Mouse (Mus musculus): Measurements from ENCODE around the gene Bbc3. TPM values are rescaled to one million over a fixed set of nuclear protein-coding genes. Genes with fewer than 3 reads are reported as not detected.
A peak's percentile ranks its signal among the peaks of the same experiment; 100 is the strongest.
"Not testable (repeated sequence)": the region's sequence is repeated elsewhere in the genome, so short reads cannot be mapped to it uniquely, and the experiment has no call there.

The Bbc3 gene
- total RNA-seq, 2 experiments from 2014 or later = 1.1 to 1.3 TPM

GRCm38 (mm10) chr7:16287791-16288190 lies 20.4 kb upstream of the Bbc3 start:
- ATAC-seq (replicated peaks; ENCODE audit: poor library complexity, severe bottlenecking) = no peak

GRCm38 (mm10) chr7:16294346-16294745 lies 13.8 kb upstream of the Bbc3 start:
- ATAC-seq (replicated peaks; ENCODE audit: poor library complexity, severe bottlenecking) = peak; percentile 37

- peak; percentile 76 for ATAC-seq (replicated peaks; ENCODE audit: poor library complexity, severe bottlenecking)
These were observed 13.4 kb upstream of the Bbc3 start for GRCm38 (mm10) chr7:16294837-16295236.

GRCm38 (mm10) chr7:16295321-16295900 lies 12.8 kb upstream of the Bbc3 start:
- ATAC-seq (replicated peaks; ENCODE audit: poor library complexity, severe bottlenecking) = peak; percentile 51

- ATAC-seq (replicated peaks; ENCODE audit: poor library complexity, severe bottlenecking) = no peak
These were observed 12.0 kb upstream of the Bbc3 start for GRCm38 (mm10) chr7:16296146-16296545.

GRCm38 (mm10) chr7:16296766-16297390 lies 11.3 kb upstream of the Bbc3 start:
- peak; percentile 54 for ATAC-seq (replicated peaks; ENCODE audit: poor library complexity, severe bottlenecking)

- ATAC-seq (replicated peaks; ENCODE audit: poor library complexity, severe bottlenecking) = no peak
These were observed 10.6 kb upstream of the Bbc3 start for GRCm38 (mm10) chr7:16297616-16298015.

- no peak for ATAC-seq (replicated peaks; ENCODE audit: poor library complexity, severe bottlenecking)
These were observed 9.3 kb upstream of the Bbc3 start for GRCm38 (mm10) chr7:16298927-16299326.

- ATAC-seq (replicated peaks; ENCODE audit: poor library complexity, severe bottlenecking) = peak; percentile 51
These were observed 8.7 kb upstream of the Bbc3 start for GRCm38 (mm10) chr7:16299419-16300035.

GRCm38 (mm10) chr7:16307141-16307540 lies 1.1 kb upstream of the Bbc3 start:
- not testable (repeated sequence) for ATAC-seq (replicated peaks; ENCODE audit: poor library complexity, severe bottlenecking)

GRCm38 (mm10) chr7:16308555-16309317 lies 543 bp downstream of the Bbc3 start:
- ATAC-seq (replicated peaks; ENCODE audit: poor library complexity, severe bottlenecking) = peak; percentile 34

- ATAC-seq (replicated peaks; ENCODE audit: poor library complexity, severe bottlenecking) = peak; percentile 19
These were observed 1.3 kb downstream of the Bbc3 start for GRCm38 (mm10) chr7:16309318-16310019.

- peak; percentile 23 for ATAC-seq (replicated peaks; ENCODE audit: poor library complexity, severe bottlenecking)
These were observed 1.9 kb downstream of the Bbc3 start for GRCm38 (mm10) chr7:16310020-16310520.

- ATAC-seq (replicated peaks; ENCODE audit: poor library complexity, severe bottlenecking) = no peak
These were observed 2.6 kb downstream of the Bbc3 start for GRCm38 (mm10) chr7:16310521-16311452.

- peak; percentile 11 for ATAC-seq (replicated peaks; ENCODE audit: poor library complexity, severe bottlenecking)
These were observed 3.3 kb downstream of the Bbc3 start for GRCm38 (mm10) chr7:16311453-16312004.

- 0 out of 2 replicates have a peak, but pooled peaks have one; percentile 3 for ATAC-seq (replicated peaks; ENCODE audit: poor library complexity, severe bottlenecking)
These were observed 3.9 kb downstream of the Bbc3 start for GRCm38 (mm10) chr7:16312011-16312671.

- ATAC-seq (replicated peaks; ENCODE audit: poor library complexity, severe bottlenecking) = peak; percentile 38
These were observed 4.6 kb downstream of the Bbc3 start for GRCm38 (mm10) chr7:16312672-16313311.
